Mouse (Mus musculus): ENCODE data around the gene Mogat2.

Mogat2 gene

DNA sequence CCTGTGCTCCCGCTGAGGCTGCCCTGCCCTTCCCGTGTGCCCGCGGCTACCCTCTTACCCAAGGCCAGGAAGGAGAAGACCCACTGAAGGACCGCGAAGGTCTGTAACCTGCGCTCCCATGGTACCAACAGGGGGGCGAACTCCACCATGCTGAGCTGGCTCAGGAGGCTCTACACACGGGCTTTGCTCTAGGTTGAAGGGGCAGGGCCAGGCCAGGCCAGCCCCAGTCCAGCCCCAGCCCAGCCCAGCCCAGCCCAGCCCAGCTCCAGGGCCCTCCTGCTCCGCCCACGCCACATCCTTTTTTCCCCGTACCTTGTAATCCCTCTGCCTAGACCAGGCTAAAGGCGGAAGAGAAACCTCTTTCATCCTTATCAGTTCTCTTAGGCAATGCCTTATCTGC is at the start of gene Mogat2:
TSS of gene Mogat2 (minus strand) at position 203 of the 400 bp plus-strand sequence.
- DNase-seq (ENCODE audit: low read depth, low spot score): no peak

GRCm38 (mm10) chr7:99287287-99287686 is 48.9 kb upstream of the Mogat2 start:
- DNase-seq (ENCODE audit: low read depth, low spot score): no peak

GRCm38 (mm10) chr7:99279586-99279985 is 41.2 kb upstream of the Mogat2 start:
- DNase-seq (ENCODE audit: low read depth, low spot score): no peak

- DNase-seq (ENCODE audit: low read depth, low spot score): no peak
Observed at GRCm38 (mm10) chr7:99278309-99278708, 39.9 kb upstream of the Mogat2 start.

GRCm38 (mm10) chr7:99276679-99277078 is 38.3 kb upstream of the Mogat2 start:
- DNase-seq (ENCODE audit: low read depth, low spot score): no peak

DNA sequence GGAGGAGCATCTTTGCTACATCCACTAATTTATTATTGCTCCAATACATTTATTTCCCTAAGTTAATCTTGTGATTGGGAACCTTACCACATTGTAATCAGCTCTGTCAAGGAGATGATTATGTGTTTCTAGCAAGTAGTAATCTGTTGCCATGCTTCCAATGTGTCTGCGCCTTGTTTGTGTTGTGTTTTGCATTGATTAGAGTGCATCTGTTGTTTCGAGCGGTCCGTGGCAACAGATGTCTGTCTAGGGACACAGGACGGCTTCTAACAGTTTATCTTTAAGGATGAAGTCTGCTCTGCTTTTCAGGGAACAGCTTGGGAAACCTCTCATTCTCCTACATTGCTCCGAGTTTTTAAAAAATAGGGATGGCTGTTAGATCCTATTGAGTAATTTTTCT is 36.7 kb upstream of the Mogat2 start:
- DNase-seq (ENCODE audit: low read depth, low spot score): no peak

GRCm38 (mm10) chr7:99271630-99272029 is 33.2 kb upstream of the Mogat2 start:
- no peak for DNase-seq (ENCODE audit: low read depth, low spot score)

GRCm38 (mm10) chr7:99268951-99269945 is 30.8 kb upstream of the Mogat2 start:
- DNase-seq (ENCODE audit: low read depth, low spot score): no peak

DNA sequence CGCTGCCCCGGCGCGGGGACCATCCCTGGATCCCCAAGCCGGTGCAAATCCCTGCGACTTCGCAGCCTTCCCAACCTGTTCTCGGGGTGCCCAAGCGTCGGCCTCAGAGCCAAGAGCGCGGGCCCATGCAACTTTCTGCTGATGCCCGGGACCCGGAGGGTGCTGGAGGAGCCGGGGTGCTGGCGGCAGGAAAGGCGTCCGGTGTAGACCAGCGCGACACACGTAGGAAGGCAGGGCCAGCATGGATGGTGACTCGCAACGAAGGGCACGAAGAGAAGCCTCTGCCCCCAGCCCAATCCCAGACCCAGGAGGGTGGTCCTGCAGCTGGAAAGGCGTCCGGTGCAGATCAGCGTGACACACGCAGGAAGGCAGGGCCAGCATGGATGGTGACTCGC is 30.1 kb upstream of the Mogat2 start:
- no peak for DNase-seq (ENCODE audit: low read depth, low spot score)

DNA sequence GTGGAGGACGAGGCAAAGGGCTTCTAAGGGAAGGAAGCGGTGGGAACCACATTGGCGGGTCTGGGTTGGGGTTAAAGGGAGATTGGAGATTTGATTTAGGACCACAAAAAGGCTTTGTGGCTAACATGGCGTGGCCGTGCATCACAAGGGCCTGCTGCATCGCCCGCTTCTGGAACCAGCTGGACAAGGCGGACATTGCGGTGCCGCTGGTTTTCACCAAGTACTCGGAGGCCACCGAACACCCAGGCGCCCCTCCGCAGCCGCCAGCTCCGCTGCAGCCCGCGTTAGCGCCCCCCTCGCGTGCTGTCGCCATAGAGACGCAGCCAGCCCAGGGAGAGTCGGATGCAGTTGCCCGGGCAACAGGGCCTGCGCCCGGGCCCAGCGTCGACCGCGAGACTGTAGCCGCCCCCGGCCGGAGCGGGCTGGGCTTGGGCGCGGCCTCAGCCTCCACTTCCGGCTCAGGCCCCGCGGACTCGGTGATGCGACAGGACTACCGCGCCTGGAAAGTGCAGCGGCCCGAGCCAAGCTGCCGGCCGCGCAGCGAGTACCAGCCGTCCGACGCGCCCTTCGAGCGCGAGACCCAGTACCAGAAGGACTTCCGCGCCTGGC is 29.6 kb upstream of the Mogat2 start:
- no peak for DNase-seq (ENCODE audit: low read depth, low spot score)

DNA sequence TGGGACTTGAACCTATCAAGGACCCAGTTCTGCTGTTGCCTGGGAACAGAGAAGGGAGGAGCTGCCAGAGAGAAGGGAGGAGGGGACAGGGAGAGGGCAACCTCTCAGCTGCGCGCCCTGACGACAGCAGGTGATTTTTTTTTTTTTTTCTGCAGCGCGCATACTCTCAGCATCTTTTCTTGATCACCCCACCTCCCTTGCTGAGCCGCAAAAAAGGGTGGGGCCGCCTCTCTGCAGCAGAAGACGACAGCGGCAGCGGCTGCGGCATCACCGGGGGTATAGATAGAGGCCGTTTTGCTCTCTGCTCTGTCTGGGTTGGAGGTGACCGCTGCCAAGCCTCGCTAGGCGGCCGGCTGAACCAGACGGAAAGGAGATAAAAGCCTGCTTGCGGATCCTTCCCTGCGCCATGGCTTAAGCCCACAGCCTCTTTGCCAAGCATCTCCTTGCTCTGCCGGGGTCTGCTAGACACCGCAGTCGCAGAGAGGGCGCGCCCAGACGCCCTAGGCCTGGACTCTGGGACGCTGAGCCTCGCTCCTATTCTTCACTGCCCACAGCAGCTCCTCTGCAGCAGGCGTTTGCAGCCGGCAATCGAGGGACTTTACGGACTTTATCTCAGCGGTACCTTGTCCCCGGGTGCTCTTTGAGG is 29.0 kb upstream of the Mogat2 start, which contains the start of gene Map6:
TSS of gene Map6 (plus strand) at position 197 of the 646 bp plus-strand sequence.
- DNase-seq (ENCODE audit: low read depth, low spot score): no peak

- no peak for DNase-seq (ENCODE audit: low read depth, low spot score)
Observed at GRCm38 (mm10) chr7:99264597-99264996, 26.2 kb upstream of the Mogat2 start.

DNA sequence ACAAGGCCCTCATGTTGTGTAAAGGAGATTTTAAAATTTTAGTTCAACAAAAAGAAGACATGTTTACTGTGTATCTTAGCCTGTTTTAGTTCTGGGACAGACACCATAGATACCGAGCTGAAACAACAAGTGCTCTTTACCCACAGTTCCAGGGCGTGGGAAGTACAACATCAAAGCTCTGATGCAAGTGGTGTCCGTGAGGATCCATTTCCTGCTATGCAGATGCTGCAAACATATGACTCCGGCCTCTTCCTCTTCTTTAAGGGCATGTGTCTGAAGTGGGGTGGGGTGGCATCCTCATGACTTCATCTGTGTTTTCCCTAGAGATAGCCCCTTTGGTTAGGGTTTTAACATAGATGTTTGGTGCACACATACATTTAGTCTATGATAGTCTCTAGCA is 25.1 kb upstream of the Mogat2 start:
- no peak for DNase-seq (ENCODE audit: low read depth, low spot score)

GRCm38 (mm10) chr7:99261900-99262299 is 23.5 kb upstream of the Mogat2 start:
- no peak for DNase-seq (ENCODE audit: low read depth, low spot score)

DNA sequence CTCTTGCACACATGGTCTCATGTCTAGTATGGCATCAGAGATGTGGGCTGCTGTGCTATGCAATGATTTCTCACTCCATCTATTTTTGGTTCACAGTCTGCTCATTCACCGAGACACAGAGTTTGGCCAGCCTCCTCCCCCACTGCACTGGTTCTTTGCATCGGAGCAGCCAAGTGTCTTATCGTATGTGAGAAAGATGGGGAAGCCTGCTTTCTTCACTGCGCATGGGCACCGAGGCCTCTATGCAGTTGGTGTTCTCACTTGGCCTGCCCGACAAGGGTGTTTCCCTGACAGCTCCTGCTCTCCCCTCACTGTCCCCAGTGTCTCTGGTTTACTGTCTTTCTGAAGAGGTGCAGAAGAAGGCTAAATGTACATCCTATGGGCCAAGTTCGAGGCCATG is 16.6 kb upstream of the Mogat2 start:
- DNase-seq (ENCODE audit: low read depth, low spot score): no peak

DNA sequence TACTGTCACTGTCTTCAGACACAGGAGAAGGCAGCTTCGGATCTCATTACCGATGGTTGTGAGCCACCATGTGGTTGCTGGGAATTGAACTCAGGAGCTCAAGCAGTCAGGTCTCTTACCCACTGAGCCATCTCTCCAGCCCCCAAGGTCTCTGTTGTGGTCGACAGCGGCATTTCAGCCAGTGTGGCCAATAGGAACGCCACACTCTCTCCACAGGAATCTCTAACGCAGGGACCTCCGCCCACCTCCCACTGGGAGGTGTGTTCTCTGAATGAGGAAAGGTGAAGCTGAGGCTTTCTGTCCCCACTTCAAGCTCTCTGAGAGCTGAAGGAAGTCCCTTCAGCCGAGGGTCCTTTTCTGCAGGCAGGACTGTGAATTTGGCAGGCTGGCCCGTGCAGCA is 12.0 kb upstream of the Mogat2 start:
- DNase-seq (ENCODE audit: low read depth, low spot score): no peak

DNA sequence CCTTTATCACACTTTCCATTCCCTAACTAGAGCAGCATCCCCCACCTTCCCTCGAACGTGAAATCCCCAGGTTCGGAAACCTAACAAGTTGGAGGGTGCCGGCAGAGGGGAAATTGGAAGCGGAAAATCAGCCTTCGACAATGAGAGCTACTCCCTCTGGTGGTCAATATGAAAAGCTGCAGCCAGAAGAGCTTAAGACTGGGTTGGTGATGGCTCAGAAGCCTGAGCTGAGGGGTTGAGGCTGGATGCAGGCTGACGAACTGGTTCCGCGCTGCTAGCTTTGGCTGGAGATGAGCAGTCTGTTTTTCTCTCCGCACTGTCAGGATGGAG is 11.1 kb upstream of the Mogat2 start:
- no peak for DNase-seq (ENCODE audit: low read depth, low spot score)

- DNase-seq (ENCODE audit: low read depth, low spot score): no peak
Observed at GRCm38 (mm10) chr7:99248906-99249581, 10.6 kb upstream of the Mogat2 start.

- no peak for DNase-seq (ENCODE audit: low read depth, low spot score)
Observed at GRCm38 (mm10) chr7:99248157-99248742, 9.8 kb upstream of the Mogat2 start.

- DNase-seq (ENCODE audit: low read depth, low spot score): no peak
Observed at GRCm38 (mm10) chr7:99242097-99242496, 3.7 kb upstream of the Mogat2 start.

DNA sequence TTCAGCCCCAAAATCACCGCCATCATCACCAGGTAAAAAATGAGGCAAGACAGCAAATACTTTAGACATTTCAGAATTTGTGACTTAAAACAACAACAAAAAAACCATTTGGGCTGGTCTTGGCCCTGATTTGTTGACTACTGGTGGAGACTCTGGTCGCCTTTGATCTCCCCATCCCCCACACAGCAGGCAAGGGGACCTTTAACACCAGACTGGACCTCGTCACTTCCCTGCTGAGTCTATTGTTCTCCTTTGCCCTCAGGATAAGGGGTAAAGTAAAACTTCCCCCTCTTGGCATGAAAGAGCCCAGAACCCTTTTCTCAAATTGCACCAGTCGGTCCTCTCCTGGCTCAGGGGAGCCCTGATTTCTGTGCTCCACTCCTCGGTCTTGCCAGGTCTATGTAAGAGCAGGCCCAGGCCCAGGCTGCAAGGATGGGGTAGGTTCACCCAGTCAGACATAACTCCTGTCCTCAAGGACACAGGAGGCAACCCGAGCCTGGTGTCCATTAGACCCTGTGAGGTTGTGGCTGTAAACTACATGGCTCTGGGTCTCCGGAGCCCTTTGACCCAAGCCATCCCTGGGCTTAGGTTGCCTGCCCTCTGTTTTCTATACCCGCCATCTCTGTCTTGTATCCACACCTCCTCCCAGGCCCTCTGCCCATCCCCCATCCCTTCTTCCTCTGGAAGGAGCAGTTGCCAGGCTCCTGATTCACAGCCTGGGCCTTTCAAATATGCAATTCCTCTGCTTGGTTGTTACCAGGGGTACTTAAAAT is 1.3 kb downstream of the Mogat2 start:
- DNase-seq (ENCODE audit: low read depth, low spot score): no peak

Measured in retina, adult 2 months (tissue).